Mouse (Mus musculus) liver, embryonic 15.5 days (tissue): ENCODE measurements around the gene A730015C16Rik. TPM values are rescaled to one million over a fixed set of nuclear protein-coding genes. Genes with fewer than 3 reads are reported as not detected.

Source experiments
- ATAC-seq: fragments of 200-750 bp; cut with Nextera tagmentation; 2 replicates; pipeline ENCODE4 v1.8.0; 2017; ENCODE audit warnings: moderate number of reproducible peaks, mild to moderate bottlenecking, moderate library complexity; ENCODE audit not compliant: insufficient read depth
- H3K27ac ChIP-seq: fragments of 300-500 bp; sonication (generic); replicated peaks from 2 replicates; pipeline ENCODE4 v1.5.1; 2015; ENCODE audit warnings: mild to moderate bottlenecking, inconsistent platforms
- H3K27me3 ChIP-seq: fragments of 300-500 bp; sonication (generic); 2 replicates; pipeline ENCODE4 v1.6.1; 2015; ENCODE audit warnings: mild to moderate bottlenecking, inconsistent platforms
- H3K36me3 ChIP-seq: fragments of 300-500 bp; sonication (generic); replicated peaks from 2 replicates; pipeline ENCODE4 v1.6.1; 2015; ENCODE audit warnings: moderate library complexity, mild to moderate bottlenecking, inconsistent platforms
- H3K4me1 ChIP-seq: fragments of 300-500 bp; sonication (generic); replicated peaks from 2 replicates; pipeline ENCODE4 v1.6.1; 2015; ENCODE audit warnings: inconsistent platforms
- H3K4me2 ChIP-seq: fragments of 300-500 bp; sonication (generic); 2 replicates; pipeline ENCODE4 v1.6.1; 2015; ENCODE audit warnings: moderate library complexity, mild to moderate bottlenecking, inconsistent platforms
- H3K4me3 ChIP-seq: fragments of 300-500 bp; sonication (generic); replicated peaks from 2 replicates; pipeline ENCODE4 v1.5.1; 2015; ENCODE audit warnings: mild to moderate bottlenecking, inconsistent platforms
- H3K9ac ChIP-seq: fragments of 300-500 bp; sonication (generic); 2 replicates; pipeline ENCODE4 v1.6.1; 2015; ENCODE audit warnings: moderate library complexity, mild to moderate bottlenecking, inconsistent platforms
- H3K9me3 ChIP-seq: fragments of 300-500 bp; sonication (generic); replicated peaks from 2 replicates; pipeline ENCODE4 v1.6.1; 2016; ENCODE audit warnings: inconsistent platforms
- WGBS: fragments of 180-500 bp; shearing (Covaris S2); methylation state at CpG from one replicate; pipeline ENCODE4 v1.1.7; 2015; ENCODE audit warnings: mixed read lengths; ENCODE audit not compliant: insufficient replicate concordance; 5-methylcytosine and 5-hydroxymethylcytosine counted together
- polyA plus RNA-seq: library from polyadenylated mRNA; unstranded; fragments of >200 nt; fragmentation: Nextera tagmentation; extraction: Ambion mirVana; gene quantifications from 2 replicates; pipeline ENCODE4 v1.2.1, GENCODE M21; 2015

A730015C16Rik gene
- polyA plus RNA-seq, result 0.24 and 0.29 TPM in 2 replicates

GRCm38 (mm10) chr4:108848505-108848848, at the start of gene A730015C16Rik:
Gene A730015C16Rik (minus strand): TSS chr4:108848619.
- no peaks in the 10 kb centered on the region for H3K36me3 ChIP-seq
- ATAC-seq, result peak; percentile 48
- no peaks in the 10 kb centered on the region for H3K27me3 ChIP-seq
- peaks cover 25% of the 10 kb centered on the region for H3K4me1 ChIP-seq
- WGBS, result 3% methylated on average over 20 of the region's 20 CpGs
- H3K9ac ChIP-seq, result peak within 1 kb of the TSS; percentile 78
- H3K9me3 ChIP-seq, result no peaks in the 10 kb centered on the region
- H3K4me2 ChIP-seq, result peak within 1 kb of the TSS; percentile 94
- H3K27ac ChIP-seq, result peak within 1 kb of the TSS; percentile 82
- peak within 1 kb of the TSS; percentile 96 for H3K4me3 ChIP-seq

GRCm38 (mm10) chr4:108890876-108891275, 42.5 kb upstream of the A730015C16Rik start:
- no peaks in the 10 kb centered on the region for H3K4me1 ChIP-seq
- H3K27me3 ChIP-seq, result peaks cover 4% of the 10 kb centered on the region
- WGBS, result 63% methylated on average over 6 of the region's 6 CpGs
- H3K4me3 ChIP-seq, result no peak overlapping the region
- H3K9ac ChIP-seq, result no peak overlapping the region
- no peaks in the 10 kb centered on the region for H3K9me3 ChIP-seq
- ATAC-seq, result no peak
- H3K4me2 ChIP-seq, result no peak overlapping the region
- no peaks in the 10 kb centered on the region for H3K36me3 ChIP-seq
- no peak overlapping the region for H3K27ac ChIP-seq

- no peak overlapping the region for H3K9ac ChIP-seq
- H3K9me3 ChIP-seq, result no peaks in the 10 kb centered on the region
- ATAC-seq, result no peak
- no peaks in the 10 kb centered on the region; the same call in 1 of the 2 replicates for H3K27me3 ChIP-seq
- H3K36me3 ChIP-seq, result no peaks in the 10 kb centered on the region
- no peak overlapping the region for H3K27ac ChIP-seq
- no peak overlapping the region for H3K4me3 ChIP-seq
- no peaks in the 10 kb centered on the region for H3K4me1 ChIP-seq
- 66% methylated on average over 4 of the region's 4 CpGs for WGBS
- H3K4me2 ChIP-seq, result no peak overlapping the region
Measured at GRCm38 (mm10) chr4:108887456-108887855, 39.0 kb upstream of the A730015C16Rik start.

- H3K9me3 ChIP-seq, result no peaks in the 10 kb centered on the region
- H3K4me3 ChIP-seq, result no peak overlapping the region
- H3K9ac ChIP-seq, result no peak overlapping the region
- H3K27me3 ChIP-seq, result peaks cover 18% of the 10 kb centered on the region
- H3K27ac ChIP-seq, result no peak overlapping the region
- no peak for ATAC-seq
- H3K36me3 ChIP-seq, result no peaks in the 10 kb centered on the region
- H3K4me2 ChIP-seq, result no peak overlapping the region
- 59% methylated on average over 13 of the region's 13 CpGs for WGBS
- H3K4me1 ChIP-seq, result peaks cover 9% of the 10 kb centered on the region
Measured at GRCm38 (mm10) chr4:108883815-108884214, 35.4 kb upstream of the A730015C16Rik start.

GRCm38 (mm10) chr4:108878963-108879822, 30.8 kb upstream of the A730015C16Rik start, which contains the start of gene Rab3b:
Gene Rab3b (plus strand): TSS chr4:108879063.
- peak; percentile 91 for ATAC-seq
- no peak within 1 kb of the TSS; the same call in 1 of the 2 replicates for H3K9ac ChIP-seq
- H3K4me1 ChIP-seq, result peaks cover 14% of the 10 kb centered on the region
- under 1% methylated on average over 46 of the region's 46 CpGs for WGBS
- H3K36me3 ChIP-seq, result no peaks in the 10 kb centered on the region
- peak within 1 kb of the TSS; percentile 52 for H3K4me3 ChIP-seq
- H3K27ac ChIP-seq, result no peak within 1 kb of the TSS
- no peaks in the 10 kb centered on the region for H3K9me3 ChIP-seq
- peaks cover 36% of the 10 kb centered on the region for H3K27me3 ChIP-seq
- H3K4me2 ChIP-seq, result peak within 1 kb of the TSS; percentile 85

GRCm38 (mm10) chr4:108877901-108878300, 29.5 kb upstream of the A730015C16Rik start:
- Histone ChIP-seq H3K4me1 (peaks cover 14% of the 10 kb centered on the region), H3K9me3 (no peaks in the 10 kb centered on the region), H3K4me3 (no peak overlapping the region), H3K27me3 (peaks cover 37% of the 10 kb centered on the region), H3K27ac (no peak overlapping the region), H3K9ac (no peak overlapping the region), H3K36me3 (no peaks in the 10 kb centered on the region), H3K4me2 (no peak overlapping the region)
- WGBS, result 60% methylated on average over 6 of the region's 6 CpGs
- no peak for ATAC-seq

- Histone ChIP-seq H3K4me2 (no peak overlapping the region), H3K9ac (no peak overlapping the region), H3K27ac (no peak overlapping the region), H3K4me1 (peaks cover 4% of the 10 kb centered on the region), H3K9me3 (no peaks in the 10 kb centered on the region), H3K4me3 (no peak overlapping the region), H3K36me3 (no peaks in the 10 kb centered on the region), H3K27me3 (peaks cover 18% of the 10 kb centered on the region)
- WGBS, result 75% methylated on average over 5 of the region's 5 CpGs
- ATAC-seq, result no peak
Measured at GRCm38 (mm10) chr4:108873746-108874145, 25.3 kb upstream of the A730015C16Rik start.

GRCm38 (mm10) chr4:108869730-108870374, 21.4 kb upstream of the A730015C16Rik start:
- H3K36me3 ChIP-seq, result no peaks in the 10 kb centered on the region
- ATAC-seq, result no peak
- no peak overlapping the region for H3K27ac ChIP-seq
- no peak overlapping the region for H3K4me2 ChIP-seq
- no peaks in the 10 kb centered on the region for H3K9me3 ChIP-seq
- peaks cover 14% of the 10 kb centered on the region for H3K4me1 ChIP-seq
- 30% methylated on average over 10 of the region's 10 CpGs for WGBS
- H3K9ac ChIP-seq, result no peak overlapping the region
- H3K27me3 ChIP-seq, result peaks cover 6% of the 10 kb centered on the region; the same call in 1 of the 2 replicates
- H3K4me3 ChIP-seq, result no peak overlapping the region

GRCm38 (mm10) chr4:108866806-108867205, 18.4 kb upstream of the A730015C16Rik start:
- H3K4me3 ChIP-seq, result peak overlapping the region; percentile 15; the same call in 1 of the 2 replicates
- no peak overlapping the region; the same call in 1 of the 2 replicates for H3K9ac ChIP-seq
- peak overlapping the region; percentile 53; the same call in 1 of the 2 replicates for H3K27ac ChIP-seq
- H3K9me3 ChIP-seq, result no peaks in the 10 kb centered on the region
- H3K4me2 ChIP-seq, result peak overlapping the region; percentile 58
- no peaks in the 10 kb centered on the region for H3K27me3 ChIP-seq
- H3K36me3 ChIP-seq, result 0 out of 2 replicates have a peak, but pooled peaks cover 2% of the 10 kb centered on the region
- peak; percentile 86 for ATAC-seq
- 22% methylated on average over 7 of the region's 7 CpGs for WGBS
- peaks cover 14% of the 10 kb centered on the region for H3K4me1 ChIP-seq

- peak within 1 kb of the TSS; percentile 96 for H3K4me3 ChIP-seq
- H3K27ac ChIP-seq, result peak within 1 kb of the TSS; percentile 82
- peaks cover 30% of the 10 kb centered on the region for H3K4me1 ChIP-seq
- peak; percentile 81 for ATAC-seq
- under 1% methylated on average over 77 of the region's 77 CpGs for WGBS
- H3K27me3 ChIP-seq, result no peaks in the 10 kb centered on the region
- H3K36me3 ChIP-seq, result no peaks in the 10 kb centered on the region
- H3K9ac ChIP-seq, result peak within 1 kb of the TSS; percentile 78
- peak within 1 kb of the TSS; percentile 94 for H3K4me2 ChIP-seq
- H3K9me3 ChIP-seq, result no peaks in the 10 kb centered on the region
Measured at GRCm38 (mm10) chr4:108847715-108848504, 509 bp downstream of the A730015C16Rik start, which contains the start of gene Kti12. Gene Kti12 (plus strand): TSS chr4:108847785.
